ENCODE assay signal across 10 mouse cellular contexts in the genomic region with DNA sequence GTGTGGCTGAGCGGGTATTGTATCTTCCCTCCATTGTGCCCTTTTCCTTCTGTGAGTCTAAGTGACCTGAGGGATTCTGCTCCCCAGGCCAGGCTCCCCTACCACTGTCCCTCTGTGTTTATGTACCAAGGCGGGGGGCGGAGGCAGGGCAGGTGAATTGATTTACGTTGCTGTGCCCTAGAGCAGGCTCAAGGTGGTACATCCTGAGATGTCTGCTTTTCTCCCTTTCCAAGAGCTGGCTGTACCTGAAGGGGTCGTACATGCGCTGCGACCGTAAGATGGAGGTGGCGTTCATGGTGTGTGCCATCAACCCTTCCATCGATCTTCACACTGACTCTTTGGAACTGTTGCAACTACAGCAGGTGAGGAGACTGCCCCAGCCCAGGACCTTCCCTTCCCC. TPM values are rescaled to one million over a fixed set of nuclear protein-coding genes. Genes with fewer than 3 reads are reported as not detected.
DNase-seq lines count a peak whose midpoint lies in the region; ATAC-seq and TF ChIP-seq lines count a peak whose summit lies in the region.
"Had no signal": no experiment of that assay in that cellular context is flagged by ENCODE, and none has a peak within 500 bp of the region (broad histone marks: within the 10 kb centered on the region; RNA-seq: fewer than 3 reads in every experiment).

No protein-coding gene starts in this region.

- H3K9ac ChIP-seq in lung, embryonic 14.5 days = peak overlapping the region; percentile 68; the same call in 1 of the 2 replicates
- H3K9ac ChIP-seq in neural tube, embryonic 14.5 days (replicated peaks; ENCODE audit: low read depth, low read length) = peak overlapping the region; percentile 82; the same call in 1 of the 2 replicates

- no peaks in the 10 kb centered on the region for H3K27me3 ChIP-seq in lung, embryonic 14.5 days (ENCODE audit: insufficient read depth, low read length)
- H3K27me3 ChIP-seq in limb, embryonic 10.5 days (ENCODE audit: low read depth, poor library complexity, severe bottlenecking) = no peaks in the 10 kb centered on the region
- H3K27me3 ChIP-seq in neural tube, embryonic 14.5 days (ENCODE audit: control insufficient read depth, insufficient read depth, low read length) = no peaks in the 10 kb centered on the region
- H3K27me3 ChIP-seq in kidney, adult 2 months (replicated peaks; ENCODE audit: control insufficient read depth, insufficient read depth, low read length) = no peaks in the 10 kb centered on the region

- TF ChIP-seq CTCF in lung, embryonic 14.5 days (IDR thresholded peaks at IDR 0.05; ENCODE audit: low read depth) = no peak
- no peak for TF ChIP-seq CTCF in kidney, adult 2 months (conservative IDR thresholded peaks at IDR 0.05; ENCODE audit: insufficient read depth, insufficient read length, low read depth, low read length)

- H3K36me3 ChIP-seq in lung, embryonic 14.5 days (ENCODE audit: insufficient read depth) = peaks cover 40% of the 10 kb centered on the region
- peaks cover 42% of the 10 kb centered on the region for H3K36me3 ChIP-seq in limb, embryonic 10.5 days
- peaks cover 27% of the 10 kb centered on the region for H3K36me3 ChIP-seq in neural tube, embryonic 14.5 days (ENCODE audit: control insufficient read depth, insufficient read depth, low read length)
- no peaks in the 10 kb centered on the region for H3K36me3 ChIP-seq in kidney, adult 2 months (ENCODE audit: control insufficient read depth, insufficient read depth, low read length)

- TF ChIP-seq POLR2A in kidney, adult 2 months (IDR thresholded peaks at IDR 0.05; ENCODE audit: low read depth, low read length) = no peak

- peak; percentile 48 for DNase-seq in cerebellum, adult 11-12 months
- no peak for DNase-seq in lung, embryonic 14.5 days
- no peak for DNase-seq in lung, postnatal 14 days
- no peak for DNase-seq in limb, embryonic 10.5 days (ENCODE audit: low spot score)
- no peak for DNase-seq in adrenal gland, adult 8-10 months
- DNase-seq in kidney, adult 2 months = no peak
- DNase-seq: kidney, postnatal 14 days; lung, postnatal 4 days had no signal

- peaks cover 9% of the 10 kb centered on the region for H3K4me1 ChIP-seq in lung, embryonic 14.5 days (ENCODE audit: insufficient read depth)
- H3K4me1 ChIP-seq in limb, embryonic 10.5 days = peaks cover 53% of the 10 kb centered on the region
- peaks cover 20% of the 10 kb centered on the region for H3K4me1 ChIP-seq in neural tube, embryonic 14.5 days (ENCODE audit: control insufficient read depth, insufficient read depth, low read length)
- peaks cover 23% of the 10 kb centered on the region for H3K4me1 ChIP-seq in kidney, adult 2 months (ENCODE audit: control insufficient read depth, insufficient read depth, low read length)

- no peak overlapping the region for H3K27ac ChIP-seq in lung, embryonic 14.5 days (ENCODE audit: low read depth)
- no peak overlapping the region for H3K27ac ChIP-seq in limb, embryonic 10.5 days
- H3K27ac ChIP-seq in neural tube, embryonic 14.5 days (ENCODE audit: low read depth, low read length) = no peak overlapping the region
- H3K27ac ChIP-seq in kidney, adult 2 months (ENCODE audit: insufficient read depth, low read depth, low read length) = no peak overlapping the region

- no peak for ATAC-seq in cerebellum, adult (ENCODE audit: insufficient number of reproducible peaks, low FRiP score, low TSS enrichment)
- ATAC-seq in lung, embryonic 14.5 days (ENCODE audit: insufficient read depth) = no peak
- ATAC-seq in neural tube, embryonic 14.5 days (ENCODE audit: low read depth) = no peak

- no peaks in the 10 kb centered on the region for H3K9me3 ChIP-seq in lung, embryonic 14.5 days (ENCODE audit: low read depth, low read length)
- no peaks in the 10 kb centered on the region for H3K9me3 ChIP-seq in limb, embryonic 10.5 days (replicated peaks)
- H3K9me3 ChIP-seq in neural tube, embryonic 14.5 days (ENCODE audit: control insufficient read depth, low read length) = no peaks in the 10 kb centered on the region

- WGBS in lung, embryonic 14.5 days = 93% methylated on average over 10 of the region's 10 CpGs
- WGBS in limb, embryonic 10.5 days = 91% methylated on average over 10 of the region's 10 CpGs
- 93% methylated on average over 10 of the region's 10 CpGs for WGBS in neural tube, embryonic 14.5 days
- 94% methylated on average over 10 of the region's 10 CpGs for WGBS in kidney, adult 2 months

- H3K4me2 ChIP-seq in lung, embryonic 14.5 days = peak overlapping the region; percentile 90
- H3K4me2 ChIP-seq in neural tube, embryonic 14.5 days (ENCODE audit: low read depth, low read length) = peak overlapping the region; percentile 94

- H3K4me3 ChIP-seq in lung, embryonic 14.5 days (ENCODE audit: low read depth, low read length) = peak overlapping the region; percentile 78
- peak overlapping the region; percentile 61; the same call in 1 of the 2 replicates for H3K4me3 ChIP-seq in limb, embryonic 10.5 days
- peak overlapping the region; percentile 87; the same call in 1 of the 2 replicates for H3K4me3 ChIP-seq in neural tube, embryonic 14.5 days (ENCODE audit: low read depth, low read length)
- H3K4me3 ChIP-seq in kidney, adult 2 months (ENCODE audit: insufficient read depth, low read depth, low read length) = no peak overlapping the region

RNA-seq across cellular contexts. Expression of a gene that starts 2.1 kb away (rescaled TPM):
- 60.3 and 68.6 TPM in 2 replicates for polyA plus RNA-seq in lung, embryonic 14.5 days (2014; fragmentation: Nextera tagmentation; extraction: Ambion mirVana)
- polyA plus RNA-seq in limb, embryonic 10.5 days (2016; fragmentation: Nextera tagmentation; extraction: Ambion mirVana) = 118 and 120 TPM in 2 replicates
- 36.8 and 43.9 TPM in 2 replicates for polyA plus RNA-seq in neural tube, embryonic 14.5 days (2014; fragmentation: Nextera tagmentation; extraction: Ambion mirVana)
- 10 to 100 TPM; 53.4 to 67.8 (median 64.5) TPM for total RNA-seq in adrenal gland, adult 8-10 months (2022)
- 49.5 and 63.2 TPM in 2 replicates for polyA plus RNA-seq in kidney, adult 2 months (2012; rRNA removed)

RNA-seq across cellular contexts. Expression of a gene that starts 4.0 kb away (rescaled TPM):
- polyA plus RNA-seq in lung, embryonic 14.5 days (2014; fragmentation: Nextera tagmentation; extraction: Ambion mirVana) = 13.4 and 22.2 TPM in 2 replicates
- polyA plus RNA-seq in limb, embryonic 10.5 days (2016; fragmentation: Nextera tagmentation; extraction: Ambion mirVana) = 10.4 and 15.2 TPM in 2 replicates
- 13.3 and 15.8 TPM in 2 replicates for polyA plus RNA-seq in neural tube, embryonic 14.5 days (2014; fragmentation: Nextera tagmentation; extraction: Ambion mirVana)
- total RNA-seq in adrenal gland, adult 8-10 months (2022) = 10 to 100 TPM; 40.6 to 81.6 (median 61.5) TPM
- polyA plus RNA-seq in kidney, adult 2 months (2012; rRNA removed) = 92.3 and 145 TPM in 2 replicates

RNA-seq across cellular contexts. Expression of a gene that starts 26.6 kb away (rescaled TPM):
- 177 and 200 TPM in 2 replicates for polyA plus RNA-seq in lung, embryonic 14.5 days (2014; fragmentation: Nextera tagmentation; extraction: Ambion mirVana)
- 193 and 206 TPM in 2 replicates for polyA plus RNA-seq in limb, embryonic 10.5 days (2016; fragmentation: Nextera tagmentation; extraction: Ambion mirVana)
- polyA plus RNA-seq in neural tube, embryonic 14.5 days (2014; fragmentation: Nextera tagmentation; extraction: Ambion mirVana) = 91.7 and 112 TPM in 2 replicates
- total RNA-seq in adrenal gland, adult 8-10 months (2022) = 100 to 1,000 TPM; 193 to 274 (median 215) TPM
- 71.3 and 76.3 TPM in 2 replicates for polyA plus RNA-seq in kidney, adult 2 months (2012; rRNA removed)

RNA-seq across cellular contexts. Expression of a gene that starts 30.7 kb away (rescaled TPM):
- polyA plus RNA-seq in lung, embryonic 14.5 days (2014; fragmentation: Nextera tagmentation; extraction: Ambion mirVana) = 0.82 and 1.2 TPM in 2 replicates
- polyA plus RNA-seq in limb, embryonic 10.5 days (2016; fragmentation: Nextera tagmentation; extraction: Ambion mirVana) = 0.15 and 0.38 TPM in 2 replicates
- 0.61 and 0.71 TPM in 2 replicates for polyA plus RNA-seq in neural tube, embryonic 14.5 days (2014; fragmentation: Nextera tagmentation; extraction: Ambion mirVana)
- total RNA-seq in adrenal gland, adult 8-10 months (2022) = 10 to 100 TPM; 24.4 to 45.7 (median 38.4) TPM
- polyA plus RNA-seq in kidney, adult 2 months (2012; rRNA removed) = 26.6 and 31.1 TPM in 2 replicates

RNA-seq across cellular contexts. Expression of a gene that starts 47.3 kb away (rescaled TPM):
- 6.1 and 9.3 TPM in 2 replicates for polyA plus RNA-seq in lung, embryonic 14.5 days (2014; fragmentation: Nextera tagmentation; extraction: Ambion mirVana)
- polyA plus RNA-seq in limb, embryonic 10.5 days (2016; fragmentation: Nextera tagmentation; extraction: Ambion mirVana) = 2.5 and 3.0 TPM in 2 replicates
- polyA plus RNA-seq in neural tube, embryonic 14.5 days (2014; fragmentation: Nextera tagmentation; extraction: Ambion mirVana) = 4.3 and 4.4 TPM in 2 replicates
- 100 to 1,000 TPM in 2 of 4 experiments, 10 to 100 TPM in 2; 47.6 to 119 (median 92.8) TPM for total RNA-seq in adrenal gland, adult 8-10 months (2022)
- polyA plus RNA-seq in kidney, adult 2 months (2012; rRNA removed) = 15.0 and 47.1 TPM in 2 replicates
